Mouse (Mus musculus) spleen, adult 2 months (tissue): ENCODE measurements at regions not wholly inside any gene's neighbourhood (a gene's known extent, or its start where the extent isn't known, plus 50 kb on each side); places are given as distances from the start of the nearest gene placed in this dataset.

Experiments
- CTCF ChIP-seq: fragments of 200-500 bp; IDR thresholded peaks from 2 replicates; pipeline ENCODE4 v1.5.1; 2011; ENCODE audit warnings: mild to moderate bottlenecking, inconsistent platforms; ENCODE audit not compliant: insufficient read depth, insufficient read length, insufficient replicate concordance; ENCODE audit errors: extremely low read depth
- POLR2A ChIP-seq: fragments of 200-500 bp; IDR thresholded peaks from 2 replicates; pipeline ENCODE4 v1.6.1; 2011; ENCODE audit warnings: low read depth, low read length, inconsistent platforms

GRCm38 (mm10) chr17:76046438-76046837, 494.7 kb upstream of the Fam98a start:
- TF ChIP-seq CTCF (no peak), POLR2A (no peak)
